Mouse (Mus musculus): ENCODE data around the gene Poln. TPM values are rescaled to one million over a fixed set of nuclear protein-coding genes. Genes with fewer than 3 reads are reported as not detected.

The Poln gene
- polyA plus RNA-seq, 1 experiment = 0.61 TPM

DNA sequence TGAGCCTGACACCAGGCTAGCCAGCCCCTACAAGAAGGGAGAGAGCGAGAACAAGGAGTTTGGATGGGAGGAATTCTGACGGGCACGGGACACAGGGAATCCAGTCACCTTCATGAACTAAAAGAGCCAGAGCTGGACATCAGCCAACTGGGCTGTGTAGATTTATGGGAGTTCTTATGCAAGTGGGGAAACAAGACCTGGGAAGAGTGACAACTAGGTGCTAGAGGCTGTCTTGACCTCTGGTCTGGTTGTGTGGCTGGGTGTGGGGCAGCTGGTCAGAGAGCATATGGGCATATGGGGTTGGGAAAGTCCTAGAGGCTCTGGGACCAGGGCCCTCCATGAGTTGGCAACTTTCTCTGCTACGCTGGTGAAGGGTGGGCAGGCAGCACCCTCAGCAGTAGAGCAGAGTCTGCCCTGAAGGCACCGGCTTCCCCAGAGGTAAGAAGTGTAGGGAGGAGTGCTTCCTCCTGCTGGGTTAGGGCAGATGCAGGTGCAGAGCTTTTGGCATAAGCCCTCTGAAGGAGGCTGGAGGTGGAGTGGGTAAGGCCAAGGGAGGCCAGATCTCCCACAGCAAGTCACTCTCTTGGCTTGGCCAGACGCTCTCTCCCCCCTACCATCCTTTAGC, 169.7 kb downstream of the Poln start:
- Histone ChIP-seq H3K4me3 (ENCODE audit: insufficient read depth, low read length) (no peak overlapping the region), H3K27ac (ENCODE audit: insufficient read depth, low read length) (no peak overlapping the region), H3K4me1 (ENCODE audit: control insufficient read depth, insufficient read depth, low read length) (no peaks in the 10 kb centered on the region)
- TF ChIP-seq CTCF (IDR thresholded peaks at IDR 0.05; ENCODE audit: borderline replicate concordance, insufficient read depth, low read length) = no peak
- TF ChIP-seq POLR2A (IDR thresholded peaks at IDR 0.05; ENCODE audit: low read depth, low read length) = no peak

DNA sequence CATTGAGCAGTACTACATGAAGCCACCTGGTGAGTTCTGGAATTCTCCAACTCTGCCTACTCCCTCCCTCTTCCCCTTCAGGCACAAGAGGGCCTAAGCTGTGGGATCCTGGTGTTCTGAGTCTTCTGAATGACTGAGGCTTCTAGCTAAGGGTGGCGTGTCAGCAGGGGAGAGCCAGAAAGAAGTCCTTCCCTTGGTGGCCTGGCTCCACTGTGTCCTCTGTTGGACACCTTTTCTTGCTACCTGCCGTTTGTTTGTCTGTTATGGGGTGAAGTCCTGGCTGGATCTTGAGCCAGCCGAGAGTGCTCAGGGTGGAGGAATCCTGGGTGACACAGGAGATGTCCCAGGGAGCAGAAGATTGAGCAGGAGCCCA, 170.8 kb downstream of the Poln start:
- no peaks in the 10 kb centered on the region for H3K4me1 ChIP-seq (ENCODE audit: control insufficient read depth, insufficient read depth, low read length)
- TF ChIP-seq CTCF (IDR thresholded peaks at IDR 0.05; ENCODE audit: borderline replicate concordance, insufficient read depth, low read length) = no peak
- no peak for TF ChIP-seq POLR2A (IDR thresholded peaks at IDR 0.05; ENCODE audit: low read depth, low read length)
- H3K27ac ChIP-seq (ENCODE audit: insufficient read depth, low read length) = no peak overlapping the region
- no peak overlapping the region for H3K4me3 ChIP-seq (ENCODE audit: insufficient read depth, low read length)

DNA sequence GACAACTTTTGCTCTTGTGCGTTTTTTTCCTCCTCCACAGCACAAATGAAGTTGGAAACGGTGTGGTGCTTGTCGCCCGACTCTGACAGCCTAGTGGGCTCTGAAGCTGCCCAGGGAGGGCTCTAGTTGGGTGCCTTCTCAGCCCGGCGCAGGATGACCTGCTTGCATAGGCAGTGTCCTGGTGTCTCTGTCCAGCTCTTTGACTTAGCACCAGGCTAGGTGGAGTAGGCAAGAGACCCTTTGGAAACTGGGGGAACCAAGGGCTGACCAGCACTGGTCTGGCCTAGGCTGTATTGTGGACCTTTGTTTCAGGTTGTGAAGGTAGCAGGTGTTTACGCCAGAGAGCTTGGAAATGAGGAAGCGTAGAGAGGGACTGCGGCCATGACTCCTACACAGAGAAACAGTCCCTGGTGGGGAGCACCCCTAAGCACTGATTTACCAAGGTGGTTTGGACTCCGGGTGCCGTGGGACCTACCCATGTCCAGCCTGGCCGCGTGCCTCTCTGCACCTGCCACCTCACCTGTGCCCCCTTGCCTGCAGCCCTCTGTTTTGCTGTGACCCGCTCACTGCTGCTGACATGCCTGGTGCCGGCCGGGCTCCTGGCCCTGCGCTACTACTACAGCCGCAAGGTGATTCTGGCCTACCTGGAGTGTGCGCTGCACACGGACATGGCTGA, 171.3 kb downstream of the Poln start:
- Histone ChIP-seq H3K4me1 (ENCODE audit: control insufficient read depth, insufficient read depth, low read length) (no peaks in the 10 kb centered on the region), H3K4me3 (ENCODE audit: insufficient read depth, low read length) (no peak overlapping the region), H3K27ac (ENCODE audit: insufficient read depth, low read length) (no peak overlapping the region)
- TF ChIP-seq CTCF (IDR thresholded peaks at IDR 0.05; ENCODE audit: borderline replicate concordance, insufficient read depth, low read length) (no peak), POLR2A (IDR thresholded peaks at IDR 0.05; ENCODE audit: low read depth, low read length) (no peak)

DNA sequence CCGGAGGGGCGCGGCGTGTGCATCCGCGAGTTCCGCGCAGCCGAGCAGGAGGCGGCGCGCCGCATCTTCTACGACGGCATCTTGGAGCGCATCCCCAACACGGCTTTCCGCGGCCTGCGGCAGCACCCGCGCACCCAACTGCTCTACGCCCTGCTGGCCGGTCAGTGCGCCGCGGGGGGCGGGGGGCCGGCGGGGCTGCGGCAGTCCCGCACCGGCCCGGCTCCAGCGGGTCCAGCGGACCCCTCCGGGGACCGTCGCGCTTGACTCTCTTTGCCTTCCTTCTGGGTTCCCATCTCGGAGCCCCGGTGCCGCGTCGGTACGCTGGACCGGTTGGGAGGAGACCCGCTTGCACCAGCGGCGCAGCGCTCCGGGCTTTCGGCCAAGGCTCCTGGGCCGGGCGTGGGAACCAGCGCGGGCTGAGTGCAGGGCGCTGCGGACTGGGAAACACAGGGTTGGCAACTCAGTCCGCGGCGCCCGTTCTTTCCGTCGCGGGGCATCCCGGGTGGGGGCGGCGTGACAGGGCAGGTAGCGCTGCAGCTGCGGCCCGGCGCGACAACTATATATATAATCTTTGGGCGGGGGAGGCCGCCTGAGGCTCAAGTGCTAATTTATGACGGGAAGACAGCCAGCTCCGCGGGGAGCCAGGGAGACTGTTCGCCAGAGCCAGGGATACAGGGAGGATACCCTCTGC, 172.1 kb downstream of the Poln start:
- peak overlapping the region; percentile 22 for H3K4me3 ChIP-seq (ENCODE audit: insufficient read depth, low read length)
- no peaks in the 10 kb centered on the region for H3K4me1 ChIP-seq (ENCODE audit: control insufficient read depth, insufficient read depth, low read length)
- H3K27ac ChIP-seq (ENCODE audit: insufficient read depth, low read length) = no peak overlapping the region
- no peak for TF ChIP-seq CTCF (IDR thresholded peaks at IDR 0.05; ENCODE audit: borderline replicate concordance, insufficient read depth, low read length)

- Histone ChIP-seq H3K27ac (ENCODE audit: insufficient read depth, low read length) (no peak overlapping the region), H3K4me3 (ENCODE audit: insufficient read depth, low read length) (peak overlapping the region; percentile 22; the same call in 1 of the 2 replicates), H3K4me1 (ENCODE audit: control insufficient read depth, insufficient read depth, low read length) (no peaks in the 10 kb centered on the region)
- no peak for TF ChIP-seq POLR2A (IDR thresholded peaks at IDR 0.05; ENCODE audit: low read depth, low read length)
- TF ChIP-seq CTCF (IDR thresholded peaks at IDR 0.05; ENCODE audit: borderline replicate concordance, insufficient read depth, low read length) = no peak
Measured at GRCm38 (mm10) chr5:33996694-33997045, 172.6 kb downstream of the Poln start.

DNA sequence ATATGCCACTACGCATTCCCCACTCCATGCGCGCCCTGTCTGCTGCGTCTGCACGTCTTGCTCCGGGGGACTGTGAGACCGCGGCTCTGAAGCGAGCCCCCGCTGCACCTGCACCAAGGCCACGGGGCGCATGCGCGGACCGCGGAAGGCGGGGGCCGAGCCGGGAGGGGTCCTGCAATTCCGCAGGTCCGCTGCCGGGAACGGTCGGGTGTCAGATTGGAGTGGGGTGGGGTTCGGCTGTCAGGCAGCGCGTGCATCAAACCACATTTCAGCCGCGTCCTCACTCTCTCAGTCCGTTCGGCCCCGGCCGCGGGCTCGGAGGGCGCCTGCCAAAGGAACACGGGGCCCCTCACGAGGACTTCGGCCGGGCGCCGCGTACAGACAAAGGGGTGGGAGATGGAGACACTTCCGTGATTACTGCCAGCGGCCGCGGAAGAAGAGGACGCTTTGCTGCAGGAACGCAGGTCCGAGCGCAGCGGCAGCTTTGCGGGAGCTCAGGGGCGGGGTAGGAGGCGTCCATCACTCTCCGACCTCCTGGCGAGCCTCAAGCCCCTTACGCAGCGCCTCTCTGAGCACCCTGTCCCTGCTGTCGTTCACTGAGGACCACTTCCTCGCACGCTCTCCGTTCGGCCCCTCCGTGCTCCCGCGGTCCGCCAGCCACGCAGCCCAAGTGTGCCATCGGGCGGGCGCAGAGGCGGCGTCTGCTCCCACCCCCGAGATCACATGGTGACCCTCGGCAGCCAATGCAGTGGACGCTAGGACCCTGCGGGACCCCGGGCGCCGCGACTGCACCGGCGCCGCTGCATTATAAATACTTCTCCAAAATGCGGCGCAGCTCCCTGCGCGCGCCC, 173.2 kb downstream of the Poln start, which contains the start of gene Nat8l:
Gene Nat8l, plus strand, starts transcription at position 142 of the 851 bp plus-strand sequence.
- no peak for TF ChIP-seq CTCF (IDR thresholded peaks at IDR 0.05; ENCODE audit: borderline replicate concordance, insufficient read depth, low read length)
- TF ChIP-seq POLR2A (IDR thresholded peaks at IDR 0.05; ENCODE audit: low read depth, low read length) = no peak
- Histone ChIP-seq H3K4me3 (ENCODE audit: insufficient read depth, low read length) (peak within 1 kb of the TSS; percentile 46), H3K4me1 (ENCODE audit: control insufficient read depth, insufficient read depth, low read length) (no peaks in the 10 kb centered on the region), H3K27ac (ENCODE audit: insufficient read depth, low read length) (no peak within 1 kb of the TSS)

GRCm38 (mm10) chr5:33994671-33995625, 174.3 kb downstream of the Poln start:
- Histone ChIP-seq H3K4me1 (ENCODE audit: control insufficient read depth, insufficient read depth, low read length) (no peaks in the 10 kb centered on the region), H3K27ac (ENCODE audit: insufficient read depth, low read length) (no peak overlapping the region), H3K4me3 (ENCODE audit: insufficient read depth, low read length) (no peak overlapping the region)
- TF ChIP-seq POLR2A (IDR thresholded peaks at IDR 0.05; ENCODE audit: low read depth, low read length) = no peak
- peak; percentile 61; the same call in 1 of the 2 replicates for TF ChIP-seq CTCF (IDR thresholded peaks at IDR 0.05; ENCODE audit: borderline replicate concordance, insufficient read depth, low read length)

GRCm38 (mm10) chr5:33983309-33984121, 185.7 kb downstream of the Poln start, which contains the start of gene Gm1673:
Gene Gm1673, plus strand, starts transcription at chr5:33983433.
- Histone ChIP-seq H3K27ac (ENCODE audit: insufficient read depth, low read length) (peak within 1 kb of the TSS; percentile 28; the same call in 1 of the 2 replicates), H3K4me1 (ENCODE audit: control insufficient read depth, insufficient read depth, low read length) (0 out of 2 replicates have a peak, but pooled peaks cover 3% of the 10 kb centered on the region), H3K4me3 (ENCODE audit: insufficient read depth, low read length) (peak within 1 kb of the TSS; percentile 73)
- TF ChIP-seq POLR2A (IDR thresholded peaks at IDR 0.05; ENCODE audit: low read depth, low read length) (peak; percentile 71), CTCF (IDR thresholded peaks at IDR 0.05; ENCODE audit: borderline replicate concordance, insufficient read depth, low read length) (0 out of 2 replicates have a peak, but pooled peaks have one; percentile 0)
